Mouse (Mus musculus): ENCODE results near the gene Gp9. TPM values are rescaled to one million over a fixed set of nuclear protein-coding genes. Genes with fewer than 3 reads are reported as not detected.

The Gp9 gene
- polyA plus RNA-seq (2017; shearing (Covaris generic)) = under 1 TPM; 0.33 to 0.61 TPM

DNA sequence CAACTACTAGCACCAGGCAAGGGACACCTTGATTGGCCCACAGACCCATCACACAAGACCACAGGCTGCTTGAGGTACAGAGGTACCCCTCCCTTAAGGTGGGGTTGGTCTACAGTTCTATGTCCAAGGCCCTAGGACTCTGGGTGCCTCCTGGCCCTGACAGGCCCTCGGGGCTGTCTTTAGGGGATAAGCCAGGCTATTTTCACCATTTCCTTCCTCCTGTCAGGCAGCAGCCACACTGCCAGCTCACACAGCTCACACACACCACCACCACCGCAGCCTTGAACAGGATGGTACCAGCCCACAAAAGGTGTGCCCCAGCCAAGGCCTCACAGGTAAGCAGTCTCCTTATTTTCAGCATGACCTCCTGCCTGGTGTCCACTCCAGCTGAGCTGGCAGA lies at the start of gene Gp9:
Gp9 (plus strand) TSS at position 231 of the 400 bp plus-strand sequence.

GRCm38 (mm10) chr6:87730591-87731462 lies 47.0 kb upstream of the Gp9 start, which contains the start of gene Efcc1:
Efcc1 (plus strand) TSS chr6:87730869.

DNA sequence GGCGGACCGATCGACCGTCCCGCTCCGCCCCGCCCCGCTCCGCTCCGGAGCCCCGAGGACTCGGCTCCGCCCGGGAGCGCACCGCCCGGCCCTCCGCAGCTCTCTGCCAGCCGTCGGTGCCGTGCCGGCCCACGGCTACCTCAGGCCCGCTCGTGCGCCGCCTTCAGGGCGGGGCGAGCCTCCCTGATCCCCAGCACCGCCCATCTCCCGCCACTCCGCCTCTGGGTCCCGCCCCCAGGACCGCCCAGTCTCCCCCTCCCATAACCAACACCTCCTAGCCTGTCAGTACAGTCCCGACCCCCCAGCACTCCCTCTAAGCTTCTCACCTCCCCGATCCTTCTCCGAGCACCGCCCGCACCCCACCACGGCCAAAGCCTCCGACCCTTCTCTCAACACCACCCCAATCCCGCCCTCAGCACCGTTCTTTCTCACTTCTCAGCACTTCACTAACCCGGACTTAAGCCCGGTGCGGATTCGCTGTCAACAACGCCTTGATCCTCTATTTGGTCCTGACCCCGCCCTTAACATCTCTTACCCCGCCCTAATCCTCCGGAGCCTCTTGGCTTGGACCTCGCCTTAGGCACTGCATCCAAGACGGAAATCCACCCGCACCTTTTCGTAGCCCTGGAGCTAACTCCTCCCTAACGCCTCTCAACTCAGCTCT lies 33.9 kb downstream of the Gp9 start, which contains the start of gene Rab43:
Rab43 (minus strand) TSS at position 490 of the 664 bp plus-strand sequence.

Other genes with a start within 250 kb of the Gp9 start
- gene Arhgap25, start 244.8 kb upstream of the Gp9 start, polyA plus RNA-seq (2017; shearing (Covaris generic)) = 100 to 1,000 TPM; 107 to 163 TPM
- under 1 TPM in 1 of 2 experiments, not detected in 1; 0.17 TPM for gene Prokr1, start 187.3 kb upstream of the Gp9 start, polyA plus RNA-seq (2017; shearing (Covaris generic))
- 1 to 10 TPM; 4.1 to 6.9 TPM for gene Aplf, start 105.9 kb upstream of the Gp9 start, polyA plus RNA-seq (2017; shearing (Covaris generic))
- under 1 TPM; 0.38 to 0.61 TPM for gene Efcc1, start 47.2 kb upstream of the Gp9 start, polyA plus RNA-seq (2017; shearing (Covaris generic))
- 10 to 100 TPM; 29.3 to 40.8 TPM for gene Rab43, start 34.1 kb downstream of the Gp9 start, polyA plus RNA-seq (2017; shearing (Covaris generic))
- 10 to 100 TPM; 16.4 to 20.3 TPM for gene Gm45140, start 57.7 kb downstream of the Gp9 start, polyA plus RNA-seq (2017; shearing (Covaris generic))
- 10 to 100 TPM; 88.7 to 90.5 TPM for gene Isy1, start 60.7 kb downstream of the Gp9 start, polyA plus RNA-seq (2017; shearing (Covaris generic))
- gene Cnbp, start 73.0 kb downstream of the Gp9 start, polyA plus RNA-seq (2017; shearing (Covaris generic)) = 1,000 to 10,000 TPM in 1 of 2 experiments, 100 to 1,000 TPM in 1; 944 to 1,204 TPM
- gene Copg1, start 109.7 kb downstream of the Gp9 start, polyA plus RNA-seq (2017; shearing (Covaris generic)) = 100 to 1,000 TPM in 1 of 2 experiments, 10 to 100 TPM in 1; 78.6 to 130 TPM
- 10 to 100 TPM; 45.8 to 51.9 TPM for gene Hmces, start 135.9 kb downstream of the Gp9 start, polyA plus RNA-seq (2017; shearing (Covaris generic))
- gene H1fx, start 203.6 kb downstream of the Gp9 start, polyA plus RNA-seq (2017; shearing (Covaris generic)) = 1 to 10 TPM in 1 of 2 experiments, under 1 TPM in 1; 0.37 to 1.5 TPM